In the genomic region with DNA sequence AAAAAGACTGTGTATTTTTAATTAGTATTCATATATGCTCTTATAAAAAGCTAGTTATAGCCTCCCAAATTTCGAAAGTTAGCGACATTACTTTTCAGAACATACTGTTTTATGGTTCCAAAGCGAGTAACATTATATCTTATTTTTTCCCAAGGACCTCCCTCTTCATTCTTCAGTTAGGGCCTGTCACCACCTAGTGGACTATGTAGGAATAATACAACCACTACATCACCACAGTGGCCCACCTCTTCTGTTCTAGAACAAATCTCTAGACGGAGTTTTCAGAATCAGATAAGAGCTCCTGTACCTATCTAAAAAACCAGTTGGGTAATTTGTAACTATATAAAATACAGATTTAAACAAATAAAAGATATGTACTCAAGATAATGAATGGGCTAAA, we compare ENCODE assay signal across 10 mouse cellular contexts.
DNase-seq lines count a peak whose midpoint lies in the region; ATAC-seq and TF ChIP-seq lines count a peak whose summit lies in the region.
"Had no signal": no experiment of that assay in that cellular context is flagged by ENCODE, and none has a peak within 500 bp of the region (broad histone marks: within the 10 kb centered on the region; RNA-seq: fewer than 3 reads in every experiment).

No protein-coding gene starts in this region.

- DNase-seq in cerebellum, adult 8-10 months, result peak; percentile 5
- no peak for DNase-seq in cerebellum, adult 11-12 months
- DNase-seq in layer of hippocampus, adult 9-10 months (ENCODE audit: low spot score), result peak; percentile 33
- no peak for DNase-seq in layer of hippocampus, adult 9-11 months
- DNase-seq in ES-CJ7 (ENCODE audit: low read depth, low spot score), result peak; percentile 38
- DNase-seq in embryonic facial prominence, embryonic 14.5 days (ENCODE audit: low spot score), result peak; percentile 52
- DNase-seq in lung, postnatal 0 days (ENCODE audit: low spot score), result peak; percentile 76
- DNase-seq in testis, postnatal 10 days (ENCODE audit: low spot score), result no peak

- WGBS in embryonic facial prominence, embryonic 14.5 days, result 45% methylated on average over 4 of the region's 4 CpGs
- WGBS in lung, postnatal 0 days, result 38% methylated on average over 4 of the region's 4 CpGs

- H3K27me3 ChIP-seq in embryonic facial prominence, embryonic 14.5 days (replicated peaks; ENCODE audit: control insufficient read depth, insufficient read depth, low read length), result no peaks in the 10 kb centered on the region
- no peaks in the 10 kb centered on the region for H3K27me3 ChIP-seq in lung, postnatal 0 days (replicated peaks; ENCODE audit: insufficient read depth, low read length)
- H3K27me3 ChIP-seq: heart, embryonic 13.5 days; midbrain, embryonic 12.5 days had no signal

- H3K9ac ChIP-seq in embryonic facial prominence, embryonic 14.5 days (ENCODE audit: low read depth, low read length), result no peak overlapping the region
- H3K9ac ChIP-seq in lung, postnatal 0 days (replicated peaks; ENCODE audit: low read depth), result no peak overlapping the region
- H3K9ac ChIP-seq: heart, embryonic 13.5 days; midbrain, embryonic 12.5 days had no signal

- no peak for TF ChIP-seq EP300 in lung, postnatal 0 days (IDR thresholded peaks at IDR 0.05)

- TF ChIP-seq CTCF in lung, postnatal 0 days (IDR thresholded peaks at IDR 0.05), result peak; percentile 83

- no peak overlapping the region for H3K4me2 ChIP-seq in embryonic facial prominence, embryonic 14.5 days (ENCODE audit: low read depth, low read length)
- no peak overlapping the region for H3K4me2 ChIP-seq in lung, postnatal 0 days (replicated peaks; ENCODE audit: low read depth, low read length)
- H3K4me2 ChIP-seq: heart, embryonic 13.5 days; midbrain, embryonic 12.5 days had no signal

- no peaks in the 10 kb centered on the region for H3K4me1 ChIP-seq in embryonic facial prominence, embryonic 14.5 days (ENCODE audit: control insufficient read depth, insufficient read depth, low read length)
- H3K4me1 ChIP-seq in lung, postnatal 0 days (ENCODE audit: insufficient read depth, low read depth, low read length), result no peaks in the 10 kb centered on the region
- H3K4me1 ChIP-seq: midbrain, embryonic 12.5 days had no signal

- ATAC-seq in embryonic facial prominence, embryonic 14.5 days (ENCODE audit: low read depth), result peak; percentile 53; the same call in 1 of the 2 replicates
- peak; percentile 62; the same call in 1 of the 2 replicates for ATAC-seq in lung, postnatal 0 days

- H3K9me3 ChIP-seq in embryonic facial prominence, embryonic 14.5 days (ENCODE audit: control insufficient read depth, low read length), result no peaks in the 10 kb centered on the region
- H3K9me3 ChIP-seq in lung, postnatal 0 days (ENCODE audit: low read length), result no peaks in the 10 kb centered on the region
- H3K9me3 ChIP-seq: heart, embryonic 13.5 days; midbrain, embryonic 12.5 days had no signal

- no peak overlapping the region for H3K4me3 ChIP-seq in embryonic facial prominence, embryonic 14.5 days (ENCODE audit: low read depth, low read length)
- H3K4me3 ChIP-seq in lung, postnatal 0 days (ENCODE audit: low read depth, low read length), result no peak overlapping the region
- H3K4me3 ChIP-seq: heart, embryonic 13.5 days; midbrain, embryonic 12.5 days had no signal

- H3K36me3 ChIP-seq in embryonic facial prominence, embryonic 14.5 days (ENCODE audit: control insufficient read depth, insufficient read depth, low read length), result peaks cover 44% of the 10 kb centered on the region
- H3K36me3 ChIP-seq in lung, postnatal 0 days (ENCODE audit: insufficient read depth, low read length), result no peaks in the 10 kb centered on the region

- no peak overlapping the region for H3K27ac ChIP-seq in embryonic facial prominence, embryonic 14.5 days (replicated peaks; ENCODE audit: low read depth, low read length)
- H3K27ac ChIP-seq in lung, postnatal 0 days (ENCODE audit: low read length), result no peak overlapping the region
- H3K27ac ChIP-seq: heart, embryonic 13.5 days; midbrain, embryonic 12.5 days had no signal

Comparison
In these comparisons a context has a peak if more than half of its experiments do, and no peak if none do; other contexts are left out.
1. DNase-seq: peak in cerebellum, adult 8-10 months (single experiment), layer of hippocampus, adult 9-10 months (single experiment), ES-CJ7 (single experiment), embryonic facial prominence, embryonic 14.5 days (single experiment) and lung, postnatal 0 days (single experiment); none in cerebellum, adult 11-12 months (single experiment), layer of hippocampus, adult 9-11 months (single experiment) and testis, postnatal 10 days (single experiment).